Mouse (Mus musculus) midbrain, embryonic 16.5 days (tissue): ENCODE data around the gene Iqcf1. TPM values are rescaled to one million over a fixed set of nuclear protein-coding genes. Genes with fewer than 3 reads are reported as not detected.

Experiments used
- ATAC-seq: fragments of 200-750 bp; cut with Nextera tagmentation; 2 replicates; pipeline ENCODE4 v1.8.0; 2017; ENCODE audit warnings: moderate TSS enrichment
- H3K27ac ChIP-seq: fragments of 300-500 bp; sonication (generic); 2 replicates; pipeline ENCODE4 v1.5.1; 2014; ENCODE audit warnings: mild to moderate bottlenecking, low read length, mixed read lengths
- H3K27me3 ChIP-seq: fragments of 300-500 bp; sonication (generic); 2 replicates; pipeline ENCODE4 v1.6.1; 2014; ENCODE audit warnings: low read depth, low read length, mixed read lengths; ENCODE audit not compliant: control insufficient read depth, insufficient read depth
- H3K36me3 ChIP-seq: fragments of 300-500 bp; sonication (generic); 2 replicates; pipeline ENCODE4 v1.6.1; 2014; ENCODE audit warnings: mild to moderate bottlenecking, low read length, moderate library complexity, mixed read lengths; ENCODE audit not compliant: control insufficient read depth, insufficient read depth
- H3K4me1 ChIP-seq: fragments of 300-500 bp; sonication (generic); 2 replicates; pipeline ENCODE4 v1.6.1; 2014; ENCODE audit warnings: mild to moderate bottlenecking, low read length, mixed read lengths; ENCODE audit not compliant: control insufficient read depth, insufficient read depth
- H3K4me2 ChIP-seq: fragments of 300-500 bp; sonication (generic); 2 replicates; pipeline ENCODE4 v1.6.1; 2014; ENCODE audit warnings: mild to moderate bottlenecking, low read length, mixed read lengths
- H3K4me3 ChIP-seq: fragments of 300-500 bp; sonication (generic); 2 replicates; pipeline ENCODE4 v1.5.1; 2014; ENCODE audit warnings: low read depth, mild to moderate bottlenecking, low read length, moderate library complexity, mixed read lengths
- H3K9ac ChIP-seq: fragments of 300-500 bp; sonication (generic); 2 replicates; pipeline ENCODE4 v1.6.1; 2014; ENCODE audit warnings: low read depth, low read length, mixed read lengths
- H3K9me3 ChIP-seq: fragments of 300-500 bp; sonication (generic); replicated peaks from 2 replicates; pipeline ENCODE4 v1.6.1; 2014; ENCODE audit warnings: mild to moderate bottlenecking, low read length, mixed read lengths; ENCODE audit not compliant: control insufficient read depth, poor library complexity, severe bottlenecking
- WGBS: fragments of 180-500 bp; shearing (Covaris S2); extraction: QIAGEN DNeasy Blood & Tissue Kit; methylation state at CpG from one replicate; pipeline ENCODE4 v1.1.7; 2014; 5-methylcytosine and 5-hydroxymethylcytosine counted together
- polyA plus RNA-seq: library from polyadenylated mRNA; unstranded; fragments of >200 nt; fragmentation: Nextera tagmentation; extraction: Ambion mirVana; gene quantifications from 2 replicates; pipeline ENCODE4 v1.2.1, GENCODE M21; 2015

Iqcf1 gene
- polyA plus RNA-seq, 1 experiment from 2014 or later = not detected

GRCm38 (mm10) chr9:106462430-106462800 lies 37.4 kb upstream of the Iqcf1 start:
- 92% methylated on average over 12 of the region's 12 CpGs for WGBS

DNA sequence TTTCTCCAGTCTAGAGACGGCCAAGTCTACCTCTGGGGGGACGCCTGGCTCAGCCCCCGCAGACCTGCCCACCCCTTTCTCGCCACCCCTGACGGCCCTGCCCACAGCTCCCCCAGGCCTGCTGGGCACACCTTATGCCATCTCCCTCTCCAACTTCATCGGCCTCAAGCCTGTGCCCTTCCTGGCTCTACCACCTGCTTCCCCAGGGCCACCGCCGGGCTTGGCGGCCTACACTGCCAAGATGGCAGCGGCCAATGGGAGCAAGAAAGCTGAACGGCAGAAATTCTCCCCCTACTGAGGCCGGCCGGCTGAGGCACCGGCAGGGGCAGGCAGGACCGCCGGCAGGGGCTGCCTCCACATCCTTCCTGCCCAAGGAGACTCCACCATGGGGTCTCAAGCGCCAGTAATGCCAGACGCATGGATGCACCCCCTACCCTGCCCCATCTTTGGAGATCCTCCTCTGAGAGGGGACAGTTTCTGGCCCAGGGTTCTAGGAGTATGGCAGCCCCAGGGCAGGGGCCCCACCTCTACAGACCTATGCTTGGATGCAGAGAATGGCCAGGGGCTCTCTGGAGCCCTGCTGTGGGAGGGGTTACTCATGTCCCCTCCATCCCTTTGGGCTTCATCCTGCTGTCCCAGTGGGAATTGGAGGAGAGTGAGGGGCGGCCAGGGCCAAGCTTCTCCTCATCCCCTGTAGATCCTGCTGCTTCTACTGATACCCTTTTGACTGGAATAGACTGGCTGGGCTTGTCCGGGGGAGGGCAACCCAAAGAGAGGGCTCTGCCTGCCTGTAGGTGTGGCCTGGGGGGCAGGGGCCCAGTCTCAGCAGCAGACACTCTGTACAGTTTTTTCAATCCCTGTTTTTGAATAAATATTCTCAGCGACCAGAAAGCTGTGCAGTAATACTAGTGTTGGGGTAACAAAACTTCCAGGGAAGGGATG lies 36.4 kb upstream of the Iqcf1 start:
- Histone ChIP-seq H3K4me3 (no peak overlapping the region), H3K36me3 (peaks cover 27% of the 10 kb centered on the region), H3K9ac (no peak overlapping the region), H3K27ac (no peak overlapping the region), H3K9me3 (no peaks in the 10 kb centered on the region), H3K4me2 (no peak overlapping the region), H3K27me3 (no peaks in the 10 kb centered on the region), H3K4me1 (peaks cover 22% of the 10 kb centered on the region; the same call in 1 of the 2 replicates)
- no peak for ATAC-seq
- 80% methylated on average over 21 of the region's 21 CpGs for WGBS

More at GRCm38 (mm10) chr9:106462430-106462800, 37.4 kb upstream of the Iqcf1 start:
- Histone ChIP-seq H3K4me1 (peaks cover 31% of the 10 kb centered on the region), H3K9me3 (no peaks in the 10 kb centered on the region), H3K4me3 (no peak overlapping the region), H3K9ac (no peak overlapping the region), H3K27me3 (no peaks in the 10 kb centered on the region), H3K36me3 (peaks cover 27% of the 10 kb centered on the region), H3K27ac (no peak overlapping the region), H3K4me2 (no peak overlapping the region)
- ATAC-seq = no peak

DNA sequence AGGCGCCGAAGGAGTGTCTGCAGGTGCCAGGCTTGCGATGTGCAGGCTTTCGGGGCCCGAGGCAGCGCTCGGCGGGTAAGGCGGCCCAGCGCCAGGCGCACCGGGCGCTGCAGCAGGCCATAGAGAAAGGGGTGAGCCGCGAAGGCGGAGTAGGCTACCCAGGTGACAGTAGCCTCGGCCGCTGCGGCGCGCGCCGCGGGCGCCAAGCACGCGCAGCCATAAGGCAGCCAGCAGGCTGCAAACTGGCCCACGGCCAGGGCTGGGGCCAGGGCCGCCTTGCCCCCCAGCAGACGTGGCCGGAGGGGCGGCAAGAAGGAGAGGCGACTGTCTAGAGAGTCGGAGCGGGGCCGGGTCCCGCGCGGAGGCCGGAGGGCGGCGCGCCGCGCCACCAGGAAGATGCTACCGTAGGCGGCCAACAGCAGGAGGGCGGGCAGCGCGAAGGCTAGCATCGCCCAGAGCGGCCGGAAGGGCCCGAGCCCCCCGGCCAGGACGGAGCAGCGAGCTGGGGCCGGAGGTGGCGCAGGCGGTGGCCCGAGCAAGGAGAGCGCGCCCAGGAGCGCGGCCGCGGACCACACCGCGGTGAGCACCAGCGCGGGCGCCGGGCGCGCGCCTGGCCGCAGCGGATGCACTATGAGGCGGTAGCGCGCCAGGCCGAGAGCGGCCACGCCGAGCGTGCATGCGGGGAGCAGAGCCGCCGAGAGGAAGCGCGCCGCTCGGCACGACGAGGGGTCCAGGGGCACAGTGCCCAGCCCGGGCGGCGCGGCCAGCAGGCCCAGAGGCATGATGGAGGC lies 34.8 kb upstream of the Iqcf1 start:
- no peaks in the 10 kb centered on the region for H3K27me3 ChIP-seq
- WGBS = 1% methylated on average over 88 of the region's 99 CpGs

GRCm38 (mm10) chr9:106465571-106466200 lies 34.1 kb upstream of the Iqcf1 start, which contains the start of gene Gpr62:
Gene Gpr62, minus strand, starts transcription at chr9:106465938.
- peak; percentile 50 for ATAC-seq
- peak within 1 kb of the TSS; percentile 77 for H3K9ac ChIP-seq
- peak within 1 kb of the TSS; percentile 45 for H3K4me3 ChIP-seq
- 26% methylated on average over 26 of the region's 26 CpGs for WGBS
- no peaks in the 10 kb centered on the region for H3K9me3 ChIP-seq
- H3K36me3 ChIP-seq = peaks cover 21% of the 10 kb centered on the region
- H3K4me2 ChIP-seq = peak within 1 kb of the TSS; percentile 75
- peaks cover 12% of the 10 kb centered on the region; the same call in 1 of the 2 replicates for H3K4me1 ChIP-seq
- peak within 1 kb of the TSS; percentile 81 for H3K27ac ChIP-seq
- no peaks in the 10 kb centered on the region for H3K27me3 ChIP-seq

More for the DNA sequence above, 34.8 kb upstream of the Iqcf1 start:
- Histone ChIP-seq H3K4me2 (peak overlapping the region; percentile 75), H3K27ac (peak overlapping the region; percentile 81), H3K9me3 (no peaks in the 10 kb centered on the region), H3K4me3 (peak overlapping the region; percentile 45), H3K9ac (peak overlapping the region; percentile 77), H3K4me1 (peaks cover 14% of the 10 kb centered on the region; the same call in 1 of the 2 replicates), H3K36me3 (peaks cover 27% of the 10 kb centered on the region)
- peak; percentile 78 for ATAC-seq

DNA sequence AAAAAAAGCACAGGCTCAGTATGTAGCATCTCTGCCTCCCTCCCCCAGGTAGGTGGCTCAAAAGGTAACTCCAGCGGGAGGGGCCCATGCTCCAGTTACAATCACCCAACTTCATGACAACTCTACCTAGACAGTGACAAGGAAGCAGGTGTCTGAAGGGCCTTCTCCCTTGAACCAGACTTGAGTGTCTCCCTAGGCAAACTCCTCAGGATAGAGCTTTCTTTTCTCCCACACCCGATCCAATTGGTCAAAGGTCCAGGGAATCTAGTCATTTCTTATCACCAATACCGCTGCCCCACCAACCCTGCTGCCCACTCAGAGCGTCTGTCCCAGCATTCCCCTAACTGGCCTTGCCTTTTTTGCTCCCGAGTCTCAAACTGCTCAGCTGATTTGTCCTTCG lies 33.0 kb upstream of the Iqcf1 start:
- H3K27me3 ChIP-seq = 0 out of 2 replicates have a peak, but pooled peaks cover 3% of the 10 kb centered on the region
- 94% methylated on average over 6 of the region's 6 CpGs for WGBS
- peaks cover 12% of the 10 kb centered on the region; the same call in 1 of the 2 replicates for H3K4me1 ChIP-seq
- H3K9me3 ChIP-seq = no peaks in the 10 kb centered on the region
- peaks cover 13% of the 10 kb centered on the region for H3K36me3 ChIP-seq
- H3K4me3 ChIP-seq = no peak overlapping the region
- no peak overlapping the region for H3K4me2 ChIP-seq
- ATAC-seq = no peak
- H3K27ac ChIP-seq = no peak overlapping the region
- no peak overlapping the region for H3K9ac ChIP-seq

GRCm38 (mm10) chr9:106467746-106468145 lies 32.0 kb upstream of the Iqcf1 start:
- Histone ChIP-seq H3K27me3 (0 out of 2 replicates have a peak, but pooled peaks cover 3% of the 10 kb centered on the region), H3K4me2 (no peak overlapping the region), H3K4me3 (no peak overlapping the region), H3K9me3 (no peaks in the 10 kb centered on the region), H3K27ac (no peak overlapping the region), H3K36me3 (peaks cover 11% of the 10 kb centered on the region), H3K4me1 (peaks cover 12% of the 10 kb centered on the region; the same call in 1 of the 2 replicates), H3K9ac (no peak overlapping the region)
- 88% methylated on average over 7 of the region's 7 CpGs for WGBS
- no peak for ATAC-seq

GRCm38 (mm10) chr9:106469317-106469716 lies 30.4 kb upstream of the Iqcf1 start:
- no peaks in the 10 kb centered on the region for H3K9me3 ChIP-seq
- H3K9ac ChIP-seq = no peak overlapping the region
- peaks cover 12% of the 10 kb centered on the region; the same call in 1 of the 2 replicates for H3K4me1 ChIP-seq
- H3K4me3 ChIP-seq = no peak overlapping the region
- 77% methylated on average over 6 of the region's 6 CpGs for WGBS
- no peak for ATAC-seq
- no peak overlapping the region for H3K27ac ChIP-seq
- H3K27me3 ChIP-seq = 0 out of 2 replicates have a peak, but pooled peaks cover 3% of the 10 kb centered on the region
- H3K36me3 ChIP-seq = no peaks in the 10 kb centered on the region
- no peak overlapping the region for H3K4me2 ChIP-seq

GRCm38 (mm10) chr9:106469776-106470175 lies 30.0 kb upstream of the Iqcf1 start:
- no peak overlapping the region for H3K27ac ChIP-seq
- ATAC-seq = no peak
- H3K4me2 ChIP-seq = no peak overlapping the region
- H3K9ac ChIP-seq = no peak overlapping the region
- no peaks in the 10 kb centered on the region for H3K36me3 ChIP-seq
- WGBS = 77% methylated on average over 9 of the region's 9 CpGs
- no peak overlapping the region for H3K4me3 ChIP-seq
- 0 out of 2 replicates have a peak, but pooled peaks cover 3% of the 10 kb centered on the region for H3K27me3 ChIP-seq
- H3K4me1 ChIP-seq = peaks cover 8% of the 10 kb centered on the region; the same call in 1 of the 2 replicates
- no peaks in the 10 kb centered on the region for H3K9me3 ChIP-seq
